Mouse (Mus musculus) cortical plate, adult 2 months (tissue): ENCODE measurements at regions not wholly inside any gene's neighbourhood (a gene's known extent, or its start where the extent isn't known, plus 50 kb on each side); places are given as distances from the start of the nearest gene placed in this dataset.
"Not testable (repeated sequence)": the region's sequence is repeated elsewhere in the genome, so short reads cannot be mapped to it uniquely, and the experiment has no call there.

Source experiments
- H3K27ac ChIP-seq: fragments of 200-500 bp; 2 replicates; pipeline ENCODE4 v1.5.1; 2012; ENCODE audit warnings: low read length, control low read depth, inconsistent platforms; ENCODE audit not compliant: insufficient read depth
- H3K4me1 ChIP-seq: fragments of 200-500 bp; 2 replicates; pipeline ENCODE4 v1.6.1; 2011; ENCODE audit warnings: low read length; ENCODE audit not compliant: control insufficient read depth, insufficient read depth
- H3K4me3 ChIP-seq: fragments of 200-500 bp; 2 replicates; pipeline ENCODE4 v1.5.1; 2011; ENCODE audit warnings: mild to moderate bottlenecking, low read length, control low read depth; ENCODE audit not compliant: insufficient read depth
- CTCF ChIP-seq: fragments of 200-500 bp; IDR thresholded peaks from 2 replicates; pipeline ENCODE4 v1.5.1; 2011; ENCODE audit warnings: mild to moderate bottlenecking, control low read depth, low read length; ENCODE audit not compliant: insufficient read depth; ENCODE audit errors: extremely low read depth
- POLR2A ChIP-seq: fragments of 200-500 bp; IDR thresholded peaks from 2 replicates; pipeline ENCODE4 v1.6.1; 2011; ENCODE audit warnings: mild to moderate bottlenecking, low read length, control low read depth; ENCODE audit not compliant: insufficient read depth; ENCODE audit errors: extremely low read depth

DNA sequence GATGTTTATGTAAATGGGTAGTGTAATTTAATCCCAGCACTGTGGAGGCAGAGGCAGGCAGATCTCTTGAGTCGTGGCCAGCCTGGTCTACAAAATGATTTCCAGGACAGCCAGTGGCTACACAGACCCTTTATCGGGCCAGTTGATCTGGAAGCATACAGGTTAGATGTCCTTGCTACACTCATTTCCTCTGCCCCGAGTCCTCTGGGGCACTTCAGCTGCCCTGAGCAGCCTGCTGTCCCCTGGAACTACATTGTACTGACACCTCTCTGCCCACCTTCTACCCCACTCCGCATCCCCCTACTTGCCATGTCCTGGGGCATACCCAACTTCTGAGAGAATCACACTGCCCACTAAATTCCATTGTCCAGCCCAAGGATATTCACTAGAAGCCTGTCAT, 60.6 kb upstream of the Helt start:
- no peak for TF ChIP-seq POLR2A
- TF ChIP-seq CTCF, result no peak
- Histone ChIP-seq H3K4me1 (no peaks in the 10 kb centered on the region), H3K4me3 (no peak overlapping the region), H3K27ac (no peak overlapping the region)

DNA sequence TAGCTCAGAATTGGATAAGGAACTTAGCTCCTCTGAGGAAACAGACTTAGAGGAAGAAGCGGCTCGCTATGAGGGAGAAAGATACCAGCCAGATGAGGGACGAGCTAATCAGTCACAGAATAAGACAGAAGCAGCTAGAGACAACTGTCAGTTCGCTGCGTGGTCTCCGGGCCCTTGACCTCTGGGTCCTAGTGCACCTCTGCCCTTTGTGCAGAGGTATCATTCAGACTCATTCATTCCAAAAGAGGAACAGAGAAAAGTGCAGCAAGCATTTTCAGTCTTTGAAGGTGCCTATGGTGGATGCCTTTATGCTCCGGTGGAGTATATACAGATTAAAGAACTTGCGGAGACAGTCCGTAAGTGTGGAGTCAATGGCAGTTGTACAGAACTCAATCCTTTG, 63.5 kb upstream of the Helt start:
- not testable (repeated sequence) for H3K4me1 ChIP-seq, H3K27ac ChIP-seq, H3K4me3 ChIP-seq

DNA sequence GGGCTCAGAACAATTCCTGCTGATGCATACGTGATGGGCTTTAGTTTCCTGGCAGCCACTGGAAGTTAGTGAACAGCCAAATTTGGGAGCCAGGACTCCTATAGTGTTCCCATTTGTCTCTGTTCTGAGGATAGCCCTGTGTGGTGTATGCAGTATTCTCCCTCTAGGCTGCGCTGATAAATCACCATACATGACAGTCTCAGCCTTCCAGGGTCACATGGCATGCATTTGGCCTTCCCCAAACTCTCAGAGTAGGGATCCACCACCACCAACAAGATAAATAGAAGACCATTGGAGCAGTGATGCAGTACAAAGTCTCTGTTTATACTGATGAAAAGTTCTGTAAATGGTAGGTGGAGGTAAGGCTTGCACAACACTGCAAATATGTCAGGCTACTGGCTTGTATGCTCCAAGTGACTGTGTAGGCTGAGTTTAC, 68.4 kb upstream of the Helt start:
- H3K4me1 ChIP-seq, result no peaks in the 10 kb centered on the region
- H3K4me3 ChIP-seq, result no peak overlapping the region
- no peak for TF ChIP-seq CTCF
- TF ChIP-seq POLR2A, result no peak
- no peak overlapping the region for H3K27ac ChIP-seq

DNA sequence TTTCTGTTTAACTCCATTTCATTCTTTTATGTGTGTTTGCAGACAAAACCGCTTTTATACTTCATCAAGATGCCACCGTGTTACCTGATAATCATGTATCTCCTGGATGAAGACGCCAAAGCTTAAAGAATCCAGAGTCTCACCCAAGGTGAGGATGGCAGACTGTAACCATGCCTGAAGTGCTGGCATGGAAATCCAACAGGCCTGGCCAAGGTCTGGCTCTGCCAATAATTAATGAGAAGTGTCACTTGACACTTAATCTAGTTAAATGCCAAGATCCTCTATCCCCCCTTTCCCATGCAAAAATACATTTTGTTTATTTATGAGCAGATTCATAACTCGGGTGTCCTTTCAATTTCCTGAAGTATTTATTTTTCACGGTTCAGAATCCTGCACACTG, 71.2 kb upstream of the Helt start:
- H3K27ac ChIP-seq, result no peak overlapping the region
- TF ChIP-seq CTCF, result no peak
- no peak for TF ChIP-seq POLR2A
- no peaks in the 10 kb centered on the region for H3K4me1 ChIP-seq
- no peak overlapping the region for H3K4me3 ChIP-seq

DNA sequence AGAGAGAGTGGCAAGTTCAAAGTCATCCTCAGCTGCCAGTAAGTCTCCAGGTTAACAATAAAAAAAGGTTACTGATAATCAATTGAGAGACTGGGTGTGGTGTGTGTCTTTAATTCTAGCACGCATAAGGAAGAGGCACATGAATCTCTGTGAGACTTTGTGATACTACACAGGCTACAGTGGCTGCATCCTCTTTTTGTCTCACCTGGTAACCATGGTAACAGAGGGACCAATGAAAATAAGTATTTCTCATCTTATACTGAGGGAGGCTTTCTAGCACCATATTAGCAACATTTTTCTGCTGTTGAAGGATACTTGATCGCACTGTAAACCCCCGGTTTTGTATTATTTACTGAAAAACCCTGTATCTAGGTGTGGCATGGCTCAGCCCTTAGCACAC, 72.7 kb upstream of the Helt start:
- H3K4me3 ChIP-seq, result no peak overlapping the region
- no peaks in the 10 kb centered on the region for H3K4me1 ChIP-seq
- no peak overlapping the region for H3K27ac ChIP-seq
- TF ChIP-seq CTCF (no peak), POLR2A (no peak)

DNA sequence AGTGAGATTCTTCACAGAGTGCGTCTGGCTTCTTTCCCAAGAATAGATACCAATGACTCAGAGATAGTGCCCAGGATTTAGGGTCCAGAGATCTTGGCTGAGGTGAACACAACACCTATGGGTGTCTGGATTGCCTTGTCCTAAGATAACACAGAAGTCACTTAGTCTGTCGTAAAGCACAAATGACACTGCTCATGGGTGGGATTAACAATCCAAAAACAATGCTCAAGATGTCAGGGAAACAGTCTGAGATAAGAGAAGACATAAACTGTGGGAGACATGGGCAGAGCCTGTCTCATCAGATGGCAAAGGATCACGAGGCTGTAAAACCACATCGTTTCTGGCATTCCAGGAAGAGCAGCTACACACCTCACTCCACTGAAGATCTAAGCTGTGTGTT, 79.6 kb upstream of the Helt start:
- Histone ChIP-seq H3K27ac (no peak overlapping the region), H3K4me1 (no peaks in the 10 kb centered on the region), H3K4me3 (no peak overlapping the region)
- TF ChIP-seq CTCF (no peak), POLR2A (no peak)

DNA sequence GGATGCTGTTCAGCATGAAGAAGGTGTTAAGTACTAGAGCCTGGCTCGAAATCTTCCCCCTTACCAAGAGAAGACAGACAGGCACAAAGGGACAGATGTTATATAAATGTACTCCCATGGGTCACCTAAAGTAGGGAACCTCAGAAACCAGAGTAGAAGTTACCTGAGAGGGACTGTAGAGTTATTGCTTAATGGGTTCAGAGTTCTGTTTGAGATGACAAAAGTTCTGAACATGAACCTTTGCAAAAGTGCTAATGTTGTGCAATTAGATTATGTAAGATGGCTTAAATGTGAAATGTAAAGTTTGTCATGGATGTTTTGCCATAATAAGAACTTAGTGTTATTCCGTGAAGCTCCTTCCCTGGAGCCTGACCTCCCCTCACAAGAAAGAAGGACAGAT, 81.5 kb upstream of the Helt start:
- Histone ChIP-seq H3K4me3 (no peak overlapping the region), H3K27ac (no peak overlapping the region), H3K4me1 (no peaks in the 10 kb centered on the region)
- no peak for TF ChIP-seq POLR2A
- TF ChIP-seq CTCF, result no peak

DNA sequence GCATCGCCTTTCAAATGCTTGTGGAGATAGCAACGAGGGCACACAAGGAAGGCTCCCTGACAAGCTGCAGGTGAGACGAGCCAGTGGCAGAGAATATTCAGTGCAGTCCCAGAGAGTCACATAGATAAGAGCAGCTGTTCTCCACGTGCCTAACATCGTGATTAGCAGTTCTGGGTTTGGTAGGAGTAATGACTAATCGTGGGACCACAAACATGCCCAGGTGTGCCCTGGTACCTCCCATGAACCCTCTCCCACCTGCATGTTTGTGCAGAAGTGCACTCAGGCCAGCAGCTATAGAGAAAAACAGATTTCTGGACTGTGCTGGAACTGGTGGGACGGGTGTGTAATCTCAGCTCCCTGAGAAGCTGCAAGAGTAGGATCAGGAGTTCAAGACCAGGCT, 85.9 kb upstream of the Acsl1 start:
- H3K4me3 ChIP-seq, result no peak overlapping the region
- no peak for TF ChIP-seq CTCF
- TF ChIP-seq POLR2A, result no peak
- H3K4me1 ChIP-seq, result no peaks in the 10 kb centered on the region
- H3K27ac ChIP-seq, result no peak overlapping the region

DNA sequence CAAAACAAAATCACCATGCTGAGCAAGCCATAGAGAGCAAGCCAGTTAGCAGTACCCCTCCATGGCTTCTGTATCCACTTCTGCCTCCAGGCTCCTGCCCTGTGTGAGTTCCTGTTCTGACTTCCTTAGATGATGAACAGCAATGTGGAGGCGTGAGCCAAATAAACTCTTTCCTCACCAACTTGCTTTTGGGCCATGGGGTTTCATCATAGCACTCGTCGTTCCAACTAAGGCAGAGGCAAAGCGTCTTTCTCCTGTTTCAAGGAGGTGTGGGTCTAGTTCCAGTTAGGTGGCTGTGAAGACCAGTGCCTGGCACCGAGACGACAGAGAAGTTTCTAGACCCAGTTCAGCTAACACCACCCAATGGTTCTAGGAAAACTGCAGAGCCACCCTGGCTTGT, 85.0 kb upstream of the Acsl1 start:
- H3K4me1 ChIP-seq, result no peaks in the 10 kb centered on the region
- H3K4me3 ChIP-seq, result no peak overlapping the region
- no peak for TF ChIP-seq POLR2A
- no peak for TF ChIP-seq CTCF
- no peak overlapping the region for H3K27ac ChIP-seq

DNA sequence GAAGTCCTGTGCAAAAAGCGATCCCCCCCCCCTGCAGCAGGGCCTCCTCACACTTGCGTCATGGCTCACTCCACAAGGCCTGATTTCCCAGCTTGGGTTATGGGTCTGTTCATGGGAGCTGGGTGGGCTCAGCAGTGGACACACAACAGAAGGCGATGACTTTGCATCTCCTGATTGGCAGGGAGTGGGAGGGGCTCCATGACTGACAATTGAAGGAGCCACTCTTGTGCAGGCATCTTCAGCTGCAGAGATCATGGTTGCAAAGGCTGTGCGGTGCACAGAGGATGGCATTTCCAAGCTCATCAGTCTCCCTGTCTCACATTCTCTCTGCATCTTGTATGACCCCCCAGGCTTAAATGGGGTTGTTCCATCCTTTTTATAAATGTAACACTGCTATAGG, 84.3 kb upstream of the Acsl1 start:
- Histone ChIP-seq H3K4me3 (no peak overlapping the region), H3K27ac (no peak overlapping the region)

DNA sequence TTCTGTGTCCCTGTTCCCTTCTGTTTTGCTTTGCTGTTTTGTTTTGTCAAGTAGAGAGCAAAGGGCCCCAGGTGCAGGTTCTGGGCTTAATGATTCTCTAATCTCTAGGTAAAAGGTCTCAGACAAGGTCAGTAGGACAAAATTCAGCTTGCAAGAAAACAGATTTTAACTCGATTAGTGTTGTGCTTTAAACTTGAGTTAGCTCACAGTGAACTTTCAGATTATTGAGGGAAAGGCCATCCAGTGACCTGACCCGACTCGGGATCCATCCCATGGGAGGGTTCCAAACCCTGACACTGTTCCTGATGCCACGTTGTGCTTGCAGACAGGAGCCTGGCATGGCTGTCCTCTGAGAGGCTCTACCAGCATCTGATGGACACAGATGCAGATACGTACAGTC, 83.8 kb upstream of the Acsl1 start:
- Histone ChIP-seq H3K27ac (no peak overlapping the region), H3K4me1 (no peaks in the 10 kb centered on the region)
- no peak for TF ChIP-seq CTCF

More for the DNA sequence above, 84.3 kb upstream of the Acsl1 start:
- H3K4me1 ChIP-seq, result no peaks in the 10 kb centered on the region
- TF ChIP-seq POLR2A (no peak), CTCF (no peak)

DNA sequence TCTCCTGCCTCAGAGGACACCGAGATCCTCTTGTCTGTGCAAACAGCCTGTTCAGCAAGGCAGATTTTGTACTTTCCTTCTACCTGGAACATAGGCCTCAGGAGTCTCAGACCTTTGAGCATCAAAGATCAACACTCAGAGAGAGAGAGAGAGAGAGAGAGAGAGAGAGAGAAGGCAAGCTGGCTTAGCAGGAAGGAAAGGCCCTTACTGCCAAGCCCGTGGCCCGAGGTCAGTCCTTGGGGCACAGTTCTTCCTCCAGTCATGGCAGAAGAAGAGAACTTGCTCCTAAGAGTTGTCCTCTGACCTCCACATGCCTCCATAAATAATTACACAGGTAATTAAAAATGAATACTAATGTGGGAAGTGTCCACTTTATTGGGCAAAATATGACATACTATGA, 82.4 kb upstream of the Acsl1 start:
- TF ChIP-seq POLR2A (no peak), CTCF (no peak)
- Histone ChIP-seq H3K4me1 (no peaks in the 10 kb centered on the region), H3K4me3 (no peak overlapping the region), H3K27ac (no peak overlapping the region)

More for the DNA sequence above, 83.8 kb upstream of the Acsl1 start:
- H3K4me3 ChIP-seq, result no peak overlapping the region
